Mouse (Mus musculus): ENCODE results near the gene Olfr933.

Gene Olfr933

GRCm38 (mm10) chr9:38972013-38972412, at the start of gene Olfr933:
Olfr933 (plus strand) TSS chr9:38972313.
- ChIA-PET CTCF (no interaction called here), POLR2A (no interaction called here)

- POLR2A ChIA-PET, result no interaction called here
Observed at GRCm38 (mm10) chr9:38929509-38929908, 42.6 kb upstream of the Olfr933 start, which contains the start of gene Olfr930. Olfr930 (plus strand) TSS chr9:38929809.

GRCm38 (mm10) chr9:38953401-38954123, 18.6 kb upstream of the Olfr933 start:
- ChIA-PET CTCF (no interaction called here), POLR2A (no interaction called here)

More at GRCm38 (mm10) chr9:38929509-38929908, 42.6 kb upstream of the Olfr933 start, which contains the start of gene Olfr930:
- CTCF ChIA-PET, result no interaction called here

GRCm38 (mm10) chr9:38954124-38954416, 18.0 kb upstream of the Olfr933 start:
- POLR2A ChIA-PET, result no interaction called here
- CTCF ChIA-PET, result no interaction called here

- ChIA-PET POLR2A (no interaction called here), CTCF (no interaction called here)
Observed at GRCm38 (mm10) chr9:38988215-38988614, 16.1 kb downstream of the Olfr933 start, which contains the start of gene Olfr934. Olfr934 (minus strand) TSS chr9:38988315.

- POLR2A ChIA-PET, result no interaction called here
Observed at GRCm38 (mm10) chr9:38999583-38999982, 27.5 kb downstream of the Olfr933 start, which contains the start of gene Olfr935. Olfr935 (minus strand) TSS chr9:38999683.

GRCm38 (mm10) chr9:39023277-39023676, 51.2 kb downstream of the Olfr933 start, which contains the start of gene Olfr146:
Olfr146 (minus strand) TSS chr9:39023377.
- ChIA-PET POLR2A (no interaction called here), CTCF (no interaction called here)

More at GRCm38 (mm10) chr9:38999583-38999982, 27.5 kb downstream of the Olfr933 start, which contains the start of gene Olfr935:
- CTCF ChIA-PET, result no interaction called here

All from embryonic stem cell, embryonic (primary cell).